Mouse (Mus musculus): ENCODE measurements around the gene Mei4.

- TF ChIP-seq CTCF (IDR thresholded peaks at IDR 0.05; ENCODE audit: extremely low read depth, insufficient read depth, low read length) (no peak), POLR2A (IDR thresholded peaks at IDR 0.05; ENCODE audit: extremely low read depth, insufficient read depth, low read length) (no peak)
Measured at GRCm38 (mm10) chr9:81921456-81921855, 58.0 kb downstream of the Mei4 start.

All from cortical plate, adult 2 months (tissue).